Mouse (Mus musculus) embryonic fibroblast, embryonic 13.5 days (primary cell): ENCODE measurements around the gene Slc38a11.

ENCODE experiments used
- CTCF ChIP-seq: IDR thresholded peaks from 2 replicates; pipeline ENCODE4 v1.5.1; 2011; ENCODE audit warnings: mild to moderate bottlenecking, control low read depth, low read length, moderate library complexity, borderline replicate concordance; ENCODE audit not compliant: insufficient read depth
- POLR2A ChIP-seq: IDR thresholded peaks from 2 replicates; pipeline ENCODE4 v1.6.1; 2011; ENCODE audit warnings: low read depth, mild to moderate bottlenecking, control low read depth, low read length, moderate library complexity

GRCm38 (mm10) chr2:65347367-65347766 lies 16.5 kb downstream of the Slc38a11 start:
- TF ChIP-seq CTCF (no peak), POLR2A (no peak)
